Mouse (Mus musculus) lung, postnatal 25 days (tissue): Measurements from ENCODE around the gene Prkar1a.
"Not testable (repeated sequence)": the region's sequence is repeated elsewhere in the genome, so short reads cannot be mapped to it uniquely, and the experiment has no call there.

Experiments used
- DNase-seq: peaks from one replicate; pipeline ENCODE4 v3.0.0; 2022; ENCODE audit warnings: low spot score

Prkar1a gene

DNA sequence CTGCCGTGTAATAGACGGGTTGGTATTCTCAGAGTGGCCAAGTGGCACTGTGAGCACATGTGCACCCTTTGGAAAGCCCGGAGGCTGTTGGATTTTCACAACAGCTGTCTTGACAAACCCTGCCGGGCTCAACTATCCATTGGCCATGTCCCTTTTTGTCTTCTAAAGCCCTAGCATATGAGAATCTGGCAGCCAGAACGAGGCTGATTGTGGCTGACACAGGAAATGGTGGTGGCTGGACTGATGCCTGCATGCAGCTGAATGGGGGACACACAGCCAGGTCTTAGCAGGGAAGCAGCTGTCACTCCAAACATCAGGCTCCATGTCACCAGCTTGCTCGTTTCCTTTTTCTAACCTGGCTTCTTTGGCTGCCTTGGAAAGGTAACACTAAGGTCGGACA is 695 bp upstream of the Prkar1a start:
- peak; percentile 39 for DNase-seq

DNA sequence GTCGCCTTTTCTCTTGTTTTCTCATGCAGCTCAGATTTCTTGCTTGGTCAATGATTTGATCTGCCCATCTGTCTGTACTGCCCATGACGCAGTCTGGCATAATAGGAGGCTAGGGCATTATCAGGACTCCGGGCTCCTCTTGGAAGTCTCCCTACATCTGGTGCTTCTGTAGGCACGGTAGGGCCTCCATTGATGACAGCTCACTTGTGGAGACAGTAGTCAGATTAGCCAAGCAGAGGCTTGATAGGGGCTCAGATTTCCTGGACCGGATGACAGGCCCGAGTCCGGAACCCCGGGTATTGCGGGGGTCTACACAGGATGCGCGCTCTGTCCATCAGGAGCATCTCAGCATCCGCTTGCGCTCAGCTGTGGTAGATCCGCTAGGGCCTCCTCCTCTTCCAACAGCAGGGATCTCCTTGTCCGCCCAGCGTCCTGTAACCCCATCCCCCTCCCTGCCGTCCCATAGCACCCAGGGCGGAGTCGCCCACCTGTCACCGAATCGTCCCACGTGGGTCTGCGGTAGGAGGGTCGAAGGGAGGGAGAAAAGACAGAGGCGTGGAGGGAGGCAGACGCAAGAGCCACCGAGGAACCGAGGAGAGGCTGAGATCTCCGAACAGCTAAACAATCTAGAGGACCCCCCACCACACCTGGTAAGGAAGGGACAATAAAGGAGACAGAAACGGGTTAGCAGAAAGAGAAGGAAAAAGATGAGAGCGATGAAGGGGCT is 933 bp downstream of the Prkar1a start:
- peak; percentile 69 for DNase-seq

- DNase-seq, result peak; percentile 94
Measured at GRCm38 (mm10) chr11:109650788-109651565, 1.8 kb downstream of the Prkar1a start.

DNA sequence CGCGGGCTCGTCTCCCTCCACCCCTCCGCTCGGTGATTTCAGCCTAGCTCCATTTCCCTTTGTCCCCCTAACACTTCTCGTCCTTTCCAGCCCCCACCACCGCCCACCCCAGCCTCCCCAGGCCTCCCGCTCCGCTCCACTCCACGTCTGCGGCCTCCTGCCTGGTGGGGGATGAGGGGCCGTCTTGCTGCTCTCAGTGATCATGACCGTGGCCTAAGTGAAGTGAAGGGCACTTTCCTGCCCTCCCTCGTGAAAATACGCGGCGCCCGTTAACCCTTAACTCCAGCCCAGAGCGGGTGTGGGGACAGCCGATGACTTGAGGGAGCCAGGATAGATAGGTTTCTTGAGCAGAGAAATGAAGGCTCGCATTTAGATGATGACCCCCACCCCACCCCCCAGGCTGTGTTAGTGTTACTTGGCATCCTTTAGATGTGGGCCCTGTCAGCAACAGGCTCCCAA is 2.4 kb downstream of the Prkar1a start:
- no peak for DNase-seq

DNA sequence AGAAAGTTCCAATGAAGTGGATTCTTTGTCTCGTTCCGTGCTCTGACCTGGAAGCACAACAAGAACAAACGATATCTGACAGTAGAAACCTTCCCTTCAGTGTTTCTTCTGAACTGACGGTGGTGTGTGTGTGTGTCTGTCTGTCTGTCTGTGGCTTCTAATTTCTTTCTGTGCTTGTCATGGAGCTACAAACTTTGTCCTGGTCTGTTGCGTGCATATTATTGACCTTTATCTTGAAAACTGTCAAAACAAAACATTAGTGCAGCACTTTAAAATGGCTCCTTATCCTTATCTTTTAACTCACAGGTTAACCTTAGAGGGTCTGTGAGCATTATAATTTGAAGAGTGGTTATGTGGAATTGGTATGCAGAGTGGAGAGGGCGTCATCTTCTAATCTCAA is 3.3 kb downstream of the Prkar1a start:
- no peak for DNase-seq

DNA sequence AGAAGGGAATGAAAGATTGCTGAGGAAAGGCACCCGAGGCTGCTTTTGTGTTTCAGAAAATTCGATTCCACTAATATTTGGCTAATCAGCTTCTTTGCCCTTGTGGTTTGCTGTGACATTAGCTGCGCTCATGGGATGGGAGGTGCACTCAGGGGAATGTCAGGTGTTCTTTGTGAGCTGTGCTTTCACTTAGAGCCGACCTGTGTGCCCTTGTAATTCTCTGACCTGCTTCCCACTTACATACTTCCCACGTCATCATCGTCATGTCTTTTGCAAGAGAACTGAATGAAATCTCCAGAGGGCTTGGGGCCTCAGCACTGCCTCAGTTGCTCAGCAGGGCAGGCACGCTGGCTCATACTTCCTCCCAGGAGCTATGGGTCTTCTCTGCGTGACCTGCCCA is 4.0 kb downstream of the Prkar1a start:
- DNase-seq, result no peak

GRCm38 (mm10) chr11:109654581-109654980 is 5.4 kb downstream of the Prkar1a start:
- DNase-seq, result no peak

DNA sequence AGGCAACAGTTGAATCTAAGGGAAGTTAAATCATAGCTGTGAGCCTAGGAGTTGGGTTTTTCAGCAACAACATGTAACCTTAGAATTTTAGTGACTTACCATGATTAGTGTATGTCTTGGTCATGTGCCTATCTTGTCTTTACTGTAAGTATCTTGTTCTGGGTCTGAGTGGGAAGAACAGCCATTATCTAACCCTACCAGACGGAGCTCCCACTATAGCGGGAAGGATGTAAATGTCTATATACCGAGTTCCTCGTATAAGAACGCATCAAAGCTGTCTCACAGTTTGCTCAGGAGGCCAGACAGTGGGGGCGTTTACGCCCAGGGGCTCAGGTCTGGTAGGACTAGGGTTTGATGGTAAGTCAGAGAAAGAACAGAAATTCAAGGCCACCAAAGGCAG is 7.0 kb downstream of the Prkar1a start:
- no peak for DNase-seq

GRCm38 (mm10) chr11:109660526-109660925 is 11.3 kb downstream of the Prkar1a start:
- not testable (repeated sequence) for DNase-seq

- DNase-seq, result no peak
Measured at GRCm38 (mm10) chr11:109664293-109664692, 15.1 kb downstream of the Prkar1a start.

GRCm38 (mm10) chr11:109665424-109665823 is 16.2 kb downstream of the Prkar1a start:
- DNase-seq, result no peak

GRCm38 (mm10) chr11:109666411-109666810 is 17.2 kb downstream of the Prkar1a start:
- DNase-seq, result no peak

DNA sequence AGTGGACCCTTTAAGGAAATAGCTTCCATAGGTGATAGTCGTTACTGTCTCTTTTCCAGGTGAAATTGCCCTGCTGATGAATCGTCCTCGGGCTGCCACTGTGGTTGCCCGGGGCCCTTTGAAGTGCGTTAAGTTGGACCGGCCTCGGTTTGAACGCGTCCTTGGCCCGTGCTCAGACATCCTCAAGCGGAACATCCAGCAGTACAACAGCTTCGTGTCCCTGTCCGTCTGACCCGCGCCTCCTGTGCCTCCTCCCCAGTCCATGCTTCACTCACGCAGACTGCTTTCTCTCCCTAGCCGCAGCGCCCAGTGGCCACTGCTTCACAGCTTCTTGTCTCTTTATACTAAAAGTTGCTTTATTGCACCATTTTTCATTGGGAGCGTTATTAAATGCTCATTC is 18.2 kb downstream of the Prkar1a start:
- DNase-seq, result no peak

- DNase-seq, result no peak
Measured at GRCm38 (mm10) chr11:109668115-109668725, 19.0 kb downstream of the Prkar1a start.

- DNase-seq, result no peak
Measured at GRCm38 (mm10) chr11:109669149-109669708, 20.0 kb downstream of the Prkar1a start.

DNA sequence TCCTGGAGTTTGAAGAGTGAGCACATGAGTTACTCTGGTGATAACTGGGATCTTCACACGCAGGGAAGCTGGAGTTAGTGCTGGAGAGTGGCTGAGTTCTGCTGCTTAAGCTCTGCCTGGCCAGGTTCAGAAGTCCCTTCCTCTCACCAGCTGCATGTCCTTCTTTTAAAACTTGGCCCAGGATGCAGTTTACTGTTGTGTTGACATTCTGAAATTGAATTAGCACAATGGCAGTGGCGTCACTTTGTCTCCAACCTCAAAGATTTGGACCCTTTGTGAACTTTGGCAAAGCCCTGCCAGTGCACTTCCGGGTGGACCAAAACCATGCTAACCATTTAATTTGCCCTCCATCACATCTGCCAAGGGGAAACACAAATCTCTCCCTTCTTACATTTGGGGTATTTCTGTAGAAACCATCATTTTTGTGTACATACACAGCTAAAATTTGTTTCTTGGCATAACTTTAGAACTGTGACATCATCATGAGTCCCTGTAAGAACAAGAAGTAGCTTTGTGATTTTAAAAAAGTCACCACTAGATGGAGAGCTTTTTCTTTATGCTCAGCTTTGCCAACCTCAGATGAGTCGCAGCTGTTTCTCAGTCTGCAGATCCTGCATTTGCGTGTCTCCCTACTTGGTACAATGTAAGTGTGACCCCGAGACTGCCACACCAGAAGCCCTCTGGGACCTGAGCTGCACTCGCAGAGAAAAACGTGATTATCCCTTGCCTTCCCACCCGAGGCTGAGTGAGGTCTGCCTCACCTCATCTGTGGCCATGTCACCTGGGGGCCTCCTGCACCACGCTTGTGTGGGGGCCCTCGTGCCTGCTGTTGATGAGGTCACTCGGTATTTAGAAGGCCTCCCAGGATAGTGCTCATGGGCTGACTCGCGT is 21.1 kb downstream of the Prkar1a start:
- peak; percentile 61 for DNase-seq

GRCm38 (mm10) chr11:109671136-109672020 is 22.2 kb downstream of the Prkar1a start:
- no peak for DNase-seq

GRCm38 (mm10) chr11:109672021-109672324 is 22.8 kb downstream of the Prkar1a start:
- no peak for DNase-seq

- DNase-seq, result no peak
Measured at GRCm38 (mm10) chr11:109672396-109672795, 23.2 kb downstream of the Prkar1a start.

GRCm38 (mm10) chr11:109672881-109673739 is 23.9 kb downstream of the Prkar1a start:
- DNase-seq, result no peak
